Mouse (Mus musculus): ENCODE results near the gene Tcaf2.

Gene Tcaf2

GRCm38 (mm10) chr6:42644912-42645549 lies at the start of gene Tcaf2:
Gene Tcaf2 (minus strand): TSS chr6:42645254.
- peak; percentile 69 for DNase-seq

- peak; percentile 79 for DNase-seq
These were observed 47.6 kb upstream of the Tcaf2 start for GRCm38 (mm10) chr6:42692517-42693190.

- DNase-seq: peak; percentile 75
These were observed 47.1 kb upstream of the Tcaf2 start for GRCm38 (mm10) chr6:42692154-42692516.

GRCm38 (mm10) chr6:42689761-42690160 lies 44.7 kb upstream of the Tcaf2 start:
- DNase-seq: no peak

- no peak for DNase-seq
These were observed 42.9 kb upstream of the Tcaf2 start for GRCm38 (mm10) chr6:42687907-42688306.

GRCm38 (mm10) chr6:42680077-42680476 lies 35.0 kb upstream of the Tcaf2 start:
- DNase-seq: no peak

- DNase-seq: no peak
These were observed 31.0 kb upstream of the Tcaf2 start for GRCm38 (mm10) chr6:42676011-42676410.

- DNase-seq: no peak
These were observed 26.7 kb upstream of the Tcaf2 start for GRCm38 (mm10) chr6:42671767-42672166.

- no peak for DNase-seq
These were observed 22.7 kb upstream of the Tcaf2 start for GRCm38 (mm10) chr6:42667722-42668121.

- no peak for DNase-seq
These were observed 16.7 kb upstream of the Tcaf2 start for GRCm38 (mm10) chr6:42661739-42662138.

- no peak for DNase-seq
These were observed 10.7 kb downstream of the Tcaf2 start for GRCm38 (mm10) chr6:42634393-42634792.

- no peak for DNase-seq
These were observed 13.7 kb downstream of the Tcaf2 start for GRCm38 (mm10) chr6:42631395-42631794.

GRCm38 (mm10) chr6:42616904-42617303 lies 28.1 kb downstream of the Tcaf2 start:
- no peak for DNase-seq

GRCm38 (mm10) chr6:42612218-42612617 lies 32.8 kb downstream of the Tcaf2 start:
- DNase-seq: no peak

- no peak for DNase-seq
These were observed 34.0 kb downstream of the Tcaf2 start for GRCm38 (mm10) chr6:42610954-42611522.

- no peak for DNase-seq
These were observed 47.5 kb downstream of the Tcaf2 start, which contains the start of gene Tcaf3 for GRCm38 (mm10) chr6:42597592-42597991. Gene Tcaf3 (minus strand): TSS chr6:42597692.

- no peak for DNase-seq
These were observed 51.7 kb downstream of the Tcaf2 start for GRCm38 (mm10) chr6:42593138-42593882.

- DNase-seq: no peak
These were observed 58.5 kb downstream of the Tcaf2 start for GRCm38 (mm10) chr6:42586569-42586968.

- peak; percentile 79 for DNase-seq
These were observed 61.6 kb downstream of the Tcaf2 start for GRCm38 (mm10) chr6:42583488-42583872.

GRCm38 (mm10) chr6:42582741-42583487 lies 62.1 kb downstream of the Tcaf2 start:
- no peak for DNase-seq

- DNase-seq: no peak
These were observed 66.4 kb downstream of the Tcaf2 start for GRCm38 (mm10) chr6:42578678-42579077.

- no peak for DNase-seq
These were observed 67.6 kb downstream of the Tcaf2 start for GRCm38 (mm10) chr6:42577433-42577832.

Data from right cerebral cortex, postnatal 4 days (tissue).